Mouse (Mus musculus) c-Kit-positive CD71-positive TER-119-positive erythroid progenitor cells, embryonic 14.5 days (primary cell): Measurements from ENCODE around the gene Zmat5.

Experiments used
- DNase-seq: peaks from one replicate; pipeline ENCODE4 v3.0.0-alpha.2; 2013; ENCODE audit warnings: low spot score

Zmat5 gene

DNA sequence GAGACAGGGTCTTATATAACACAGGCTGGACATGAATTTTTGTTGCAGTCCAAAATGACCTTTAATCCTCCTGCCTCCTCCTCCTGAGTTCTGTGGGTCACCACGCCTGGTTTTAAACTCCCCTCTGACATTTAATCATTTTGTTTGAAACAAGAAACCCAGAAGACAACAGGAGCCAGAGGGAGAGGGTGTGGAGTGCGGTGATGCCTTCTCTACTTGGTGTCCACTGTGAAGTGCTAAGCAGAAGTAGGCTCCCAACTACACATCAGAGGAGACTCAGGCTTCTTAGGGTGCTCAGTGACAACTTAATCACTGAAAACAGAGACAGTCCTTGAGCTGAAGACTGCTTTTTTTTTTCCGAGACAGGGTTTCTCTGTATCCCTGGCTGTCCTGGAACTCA lies 76.4 kb downstream of the Zmat5 start:
- no peak for DNase-seq

DNA sequence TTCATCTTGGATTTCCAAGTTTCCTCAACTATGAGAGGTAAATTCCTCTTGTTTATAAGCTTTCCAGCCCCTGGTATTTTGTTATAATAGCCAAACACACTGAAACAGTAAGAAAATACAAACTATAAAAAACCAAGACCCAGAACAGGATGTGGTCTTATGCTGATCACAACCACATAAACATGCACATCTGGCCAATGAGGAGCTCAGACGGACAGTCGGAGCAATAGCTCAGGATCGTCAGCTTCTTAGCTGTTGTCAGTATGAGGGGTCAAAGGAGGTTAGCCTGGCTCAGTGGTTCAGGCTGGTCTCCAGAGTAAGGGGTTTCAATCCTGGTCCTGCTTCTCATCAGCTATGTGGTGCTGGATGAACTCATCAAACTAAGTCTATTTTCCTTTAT lies 78.6 kb downstream of the Zmat5 start:
- DNase-seq = no peak

DNA sequence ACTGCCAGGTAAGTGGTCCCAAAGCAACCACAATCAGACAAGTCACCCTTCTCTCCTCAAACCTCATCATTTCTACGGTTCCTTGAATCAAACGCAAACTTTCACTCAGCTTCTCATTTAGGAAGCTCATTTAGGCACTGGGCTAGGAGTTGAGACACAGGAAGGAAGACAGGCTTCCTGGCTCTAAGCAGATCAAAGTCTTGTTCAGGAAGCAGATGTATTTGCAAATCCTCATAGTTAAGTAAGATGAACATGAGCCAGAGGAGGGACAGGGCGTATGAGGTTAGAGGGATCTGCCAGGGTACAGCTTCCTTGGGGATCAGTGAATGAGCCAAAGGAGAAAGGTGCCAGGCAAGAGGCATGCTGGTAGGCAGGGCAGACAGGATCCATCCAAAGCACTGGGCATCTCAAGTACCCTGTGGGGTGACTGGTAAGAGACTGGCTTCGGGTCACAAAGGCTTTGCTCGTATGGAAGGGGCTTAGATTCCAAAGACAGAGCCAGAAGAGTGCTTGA lies 80.2 kb downstream of the Zmat5 start:
- no peak for DNase-seq
